Mouse (Mus musculus): Measurements from ENCODE around the gene Fndc11. TPM values are rescaled to one million over a fixed set of nuclear protein-coding genes. Genes with fewer than 3 reads are reported as not detected.

The Fndc11 gene
- total RNA-seq, 4 experiments from 2014 or later, result not detected

GRCm38 (mm10) chr2:181253248-181253647 lies 33.4 kb downstream of the Fndc11 start:
- DNase-seq (ENCODE audit: low spot score in 2 of 2), result no peak

GRCm38 (mm10) chr2:181266839-181267238 lies 47.0 kb downstream of the Fndc11 start:
- DNase-seq (ENCODE audit: low spot score in 2 of 2), result no peak

GRCm38 (mm10) chr2:181272092-181272491 lies 52.3 kb downstream of the Fndc11 start:
- no peak for DNase-seq (ENCODE audit: low spot score in 2 of 2)

Other genes with a start within 250 kb of the Fndc11 start
- gene Col20a1, start 233.5 kb upstream of the Fndc11 start, total RNA-seq (2022), result 1 to 10 TPM in 2 of 4 experiments, under 1 TPM in 2; 0.75 to 1.8 (median 1.2) TPM
- under 1 TPM in 2 of 4 experiments, not detected in 2; 0.09 to 0.15 TPM for gene Chrna4, start 176.5 kb upstream of the Fndc11 start, total RNA-seq (2022)
- gene Kcnq2, start 84.7 kb upstream of the Fndc11 start, total RNA-seq (2022), result under 1 TPM in 2 of 4 experiments, not detected in 2; 0.15 to 0.19 TPM
- 1,000 to 10,000 TPM; 1,913 to 2,067 (median 2,007) TPM for gene Eef1a2, start 63.0 kb upstream of the Fndc11 start, total RNA-seq (2022)
- 10 to 100 TPM; 38.4 to 43.8 (median 40.1) TPM for gene Ppdpf, start 32.8 kb upstream of the Fndc11 start, total RNA-seq (2022)
- not detected for gene Ptk6, start 17.2 kb upstream of the Fndc11 start, total RNA-seq (2022)
- under 1 TPM in 2 of 4 experiments, not detected in 2; 0.22 to 0.24 TPM for gene Srms, start 6.8 kb upstream of the Fndc11 start, total RNA-seq (2022)
- 1 to 10 TPM; 1.4 to 1.8 (median 1.6) TPM for gene Helz2, start 22.0 kb downstream of the Fndc11 start, total RNA-seq (2022)
- 1 to 10 TPM; 6.8 to 9.8 (median 7.9) TPM for gene Gmeb2, start 68.0 kb downstream of the Fndc11 start, total RNA-seq (2022)
- not detected for gene Stmn3, start 94.5 kb downstream of the Fndc11 start, total RNA-seq (2022)
- 10 to 100 TPM in 1 of 4 experiments, 1 to 10 TPM in 3; 8.4 to 12.9 (median 9.0) TPM for gene Rtel1, start 99.7 kb downstream of the Fndc11 start, total RNA-seq (2022)
- gene Zgpat, start 144.9 kb downstream of the Fndc11 start, total RNA-seq (2022), result 10 to 100 TPM in 2 of 4 experiments, 1 to 10 TPM in 2; 9.3 to 11.2 (median 10.3) TPM
- gene Arfrp1, start 145.4 kb downstream of the Fndc11 start, total RNA-seq (2022), result 10 to 100 TPM; 20.9 to 25.1 (median 23.8) TPM
- 1 to 10 TPM; 2.2 to 4.0 (median 3.0) TPM for gene Lime1, start 160.1 kb downstream of the Fndc11 start, total RNA-seq (2022)
- 1 to 10 TPM; 3.3 to 5.3 (median 4.1) TPM for gene Zbtb46, start 239.4 kb downstream of the Fndc11 start, total RNA-seq (2022)